Mouse (Mus musculus): Measurements from ENCODE around the gene Haus8. TPM values are rescaled to one million over a fixed set of nuclear protein-coding genes. Genes with fewer than 3 reads are reported as not detected.
"Not testable (repeated sequence)": the region's sequence is repeated elsewhere in the genome, so short reads cannot be mapped to it uniquely, and the experiment has no call there.

Gene Haus8
- polyA plus RNA-seq, 1 experiment from 2014 or later, result 58.6 TPM

DNA sequence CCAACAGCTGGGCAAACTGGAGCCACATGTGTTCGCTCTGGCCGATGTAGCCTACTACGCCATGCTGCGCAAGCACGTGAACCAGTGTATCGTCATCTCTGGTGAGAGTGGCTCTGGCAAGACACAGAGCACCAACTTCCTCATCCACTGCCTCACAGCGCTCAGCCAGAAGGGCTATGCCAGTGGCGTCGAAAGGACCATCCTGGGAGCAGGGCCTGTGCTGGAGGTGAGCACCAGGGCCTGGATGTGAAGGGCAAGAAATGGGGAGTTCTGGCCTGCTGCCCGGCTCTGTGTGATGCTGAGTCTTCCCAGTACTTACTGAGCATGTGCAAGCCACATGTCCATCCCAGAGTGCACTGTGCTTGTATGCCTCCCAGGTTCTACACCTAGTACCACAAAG lies 18.2 kb upstream of the Haus8 start:
- H3K27me3 ChIP-seq (ENCODE audit: control insufficient read depth, insufficient read depth, low read depth, low read length), result no peaks in the 10 kb centered on the region
- ATAC-seq (ENCODE audit: low read depth), result no peak
- WGBS, result 92% methylated on average over 10 of the region's 10 CpGs
- no peak overlapping the region for H3K4me2 ChIP-seq (ENCODE audit: low read depth, low read length)
- H3K27ac ChIP-seq (ENCODE audit: low read length), result no peak overlapping the region
- H3K9ac ChIP-seq (ENCODE audit: low read length), result no peak overlapping the region
- H3K4me1 ChIP-seq (replicated peaks; ENCODE audit: control insufficient read depth, insufficient read depth, low read length), result peaks cover 2% of the 10 kb centered on the region; the same call in 1 of the 2 replicates
- H3K4me3 ChIP-seq (ENCODE audit: low read length), result no peak overlapping the region
- no peaks in the 10 kb centered on the region for H3K9me3 ChIP-seq (ENCODE audit: control insufficient read depth, low read length)
- peaks cover 14% of the 10 kb centered on the region for H3K36me3 ChIP-seq (ENCODE audit: control insufficient read depth, insufficient read depth, low read length)

DNA sequence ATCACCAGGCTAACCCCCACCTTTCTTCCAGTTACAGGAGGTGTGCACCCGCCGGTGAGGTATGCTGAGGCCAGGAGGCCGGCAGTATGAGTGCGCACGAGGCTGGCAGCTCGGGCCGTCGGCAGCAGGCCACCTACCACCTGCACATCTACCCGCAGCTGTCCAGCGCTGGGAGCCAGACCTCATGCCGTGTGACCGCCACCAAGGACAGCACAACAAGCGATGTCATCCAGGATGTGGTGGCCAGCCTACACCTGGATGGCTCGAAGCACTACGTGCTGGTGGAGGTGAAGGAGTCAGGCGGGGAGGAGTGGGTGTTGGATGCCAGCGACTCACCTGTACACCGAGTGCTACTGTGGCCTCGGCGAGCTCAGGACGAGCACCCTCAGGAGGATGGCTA lies 17.5 kb upstream of the Haus8 start:
- Histone ChIP-seq H3K9me3 (ENCODE audit: control insufficient read depth, low read length) (no peaks in the 10 kb centered on the region), H3K4me3 (ENCODE audit: low read length) (no peak overlapping the region), H3K4me1 (replicated peaks; ENCODE audit: control insufficient read depth, insufficient read depth, low read length) (peaks cover 2% of the 10 kb centered on the region; the same call in 1 of the 2 replicates), H3K9ac (ENCODE audit: low read length) (no peak overlapping the region), H3K27me3 (ENCODE audit: control insufficient read depth, insufficient read depth, low read depth, low read length) (no peaks in the 10 kb centered on the region), H3K36me3 (ENCODE audit: control insufficient read depth, insufficient read depth, low read length) (peaks cover 14% of the 10 kb centered on the region), H3K4me2 (ENCODE audit: low read depth, low read length) (no peak overlapping the region), H3K27ac (ENCODE audit: low read length) (no peak overlapping the region)
- 92% methylated on average over 21 of the region's 21 CpGs for WGBS
- ATAC-seq (ENCODE audit: low read depth), result no peak

DNA sequence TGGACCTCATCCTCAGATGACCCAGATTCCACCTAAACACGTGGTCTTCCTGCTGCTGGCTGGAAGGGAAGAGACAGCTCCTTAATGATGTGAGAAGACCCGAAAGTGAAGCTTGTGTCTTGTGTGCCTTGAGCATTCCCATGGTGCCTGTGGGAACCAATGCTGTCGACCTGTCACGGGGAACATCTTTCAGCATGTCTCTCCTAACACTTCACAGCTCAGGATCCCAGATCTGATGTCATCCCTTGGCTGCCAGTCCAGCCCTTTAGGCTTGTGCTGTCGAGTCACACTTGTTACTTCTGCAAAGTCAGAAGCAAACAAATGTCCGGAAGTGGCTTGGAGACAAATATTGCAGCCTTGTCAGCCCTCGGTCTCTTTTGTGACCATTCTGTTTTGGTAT lies 16.4 kb upstream of the Haus8 start:
- H3K4me1 ChIP-seq (replicated peaks; ENCODE audit: control insufficient read depth, insufficient read depth, low read length), result peaks cover 2% of the 10 kb centered on the region; the same call in 1 of the 2 replicates
- H3K4me3 ChIP-seq (ENCODE audit: low read length), result no peak overlapping the region
- H3K27ac ChIP-seq (ENCODE audit: low read length), result peak overlapping the region; percentile 42; the same call in 1 of the 2 replicates
- ATAC-seq (ENCODE audit: low read depth), result peak; percentile 52; the same call in 1 of the 2 replicates
- no peaks in the 10 kb centered on the region for H3K27me3 ChIP-seq (ENCODE audit: control insufficient read depth, insufficient read depth, low read depth, low read length)
- no peak overlapping the region for H3K4me2 ChIP-seq (ENCODE audit: low read depth, low read length)
- H3K36me3 ChIP-seq (ENCODE audit: control insufficient read depth, insufficient read depth, low read length), result peaks cover 14% of the 10 kb centered on the region
- 48% methylated on average over 7 of the region's 7 CpGs for WGBS
- H3K9ac ChIP-seq (ENCODE audit: low read length), result no peak overlapping the region
- H3K9me3 ChIP-seq (ENCODE audit: control insufficient read depth, low read length), result no peaks in the 10 kb centered on the region

DNA sequence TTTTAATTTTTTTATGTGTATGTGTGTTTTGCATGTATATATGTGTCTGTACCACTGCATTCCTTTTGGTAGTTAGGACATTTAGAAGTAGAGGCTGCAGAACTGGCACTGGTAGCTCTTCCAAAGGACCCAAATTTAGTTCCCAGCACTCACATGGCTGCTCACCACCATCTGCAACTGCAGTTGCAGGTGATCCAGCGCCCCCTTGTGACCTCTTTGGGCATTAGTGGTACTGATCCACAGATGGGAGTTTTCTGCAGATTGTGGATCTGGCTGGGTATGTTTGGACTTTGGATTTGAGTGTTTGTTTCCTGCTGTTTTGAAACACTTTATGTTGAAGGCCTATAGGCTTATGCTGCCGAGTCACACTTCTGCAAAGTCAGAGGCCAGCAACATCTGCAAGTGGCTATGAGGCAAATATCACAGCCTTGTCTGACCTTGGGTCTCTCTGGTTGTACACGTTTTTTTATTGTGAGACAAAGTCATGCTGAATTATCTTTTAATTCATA lies 15.8 kb upstream of the Haus8 start:
- 36% methylated on average over 3 of the region's 3 CpGs for WGBS
- Histone ChIP-seq H3K36me3 (ENCODE audit: control insufficient read depth, insufficient read depth, low read length) (peaks cover 14% of the 10 kb centered on the region), H3K27ac (ENCODE audit: low read length) (no peak overlapping the region)

DNA sequence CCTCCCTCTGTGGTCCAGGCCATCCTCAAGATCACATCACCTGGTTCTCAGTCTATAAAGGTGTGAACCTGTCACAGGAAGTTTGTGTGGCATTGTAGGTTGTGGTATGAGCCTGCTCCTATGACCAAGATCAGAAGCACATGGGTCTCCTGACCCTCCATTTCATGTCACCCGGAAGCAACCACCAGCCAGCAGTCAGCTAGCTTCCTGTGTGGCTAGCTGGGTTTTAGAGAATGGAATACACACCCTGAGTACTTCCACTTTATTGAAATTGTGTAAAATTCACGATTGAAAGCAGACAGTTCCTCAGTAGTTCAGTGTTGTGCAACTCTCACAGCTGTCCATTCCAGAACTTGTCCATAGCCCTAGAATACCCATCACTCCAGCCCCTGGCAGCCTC lies 13.5 kb upstream of the Haus8 start:
- H3K36me3 ChIP-seq (ENCODE audit: control insufficient read depth, insufficient read depth, low read length), result peaks cover 11% of the 10 kb centered on the region
- H3K9ac ChIP-seq (ENCODE audit: low read length); H3K27me3 ChIP-seq (ENCODE audit: control insufficient read depth, insufficient read depth, low read depth, low read length); H3K27ac ChIP-seq (ENCODE audit: low read length); H3K4me2 ChIP-seq (ENCODE audit: low read depth, low read length); H3K9me3 ChIP-seq (ENCODE audit: control insufficient read depth, low read length); H3K4me3 ChIP-seq (ENCODE audit: low read length); H3K4me1 ChIP-seq (replicated peaks; ENCODE audit: control insufficient read depth, insufficient read depth, low read length); ATAC-seq (ENCODE audit: low read depth): not testable (repeated sequence)
- WGBS, result 66% methylated on average over 2 of the region's 2 CpGs

More for the DNA sequence above, 15.8 kb upstream of the Haus8 start:
- ATAC-seq (ENCODE audit: low read depth), result no peak
- Histone ChIP-seq H3K4me3 (ENCODE audit: low read length) (no peak overlapping the region), H3K27me3 (ENCODE audit: control insufficient read depth, insufficient read depth, low read depth, low read length) (no peaks in the 10 kb centered on the region), H3K4me2 (ENCODE audit: low read depth, low read length) (no peak overlapping the region), H3K4me1 (replicated peaks; ENCODE audit: control insufficient read depth, insufficient read depth, low read length) (peaks cover 2% of the 10 kb centered on the region; the same call in 1 of the 2 replicates), H3K9me3 (ENCODE audit: control insufficient read depth, low read length) (no peaks in the 10 kb centered on the region), H3K9ac (ENCODE audit: low read length) (no peak overlapping the region)

DNA sequence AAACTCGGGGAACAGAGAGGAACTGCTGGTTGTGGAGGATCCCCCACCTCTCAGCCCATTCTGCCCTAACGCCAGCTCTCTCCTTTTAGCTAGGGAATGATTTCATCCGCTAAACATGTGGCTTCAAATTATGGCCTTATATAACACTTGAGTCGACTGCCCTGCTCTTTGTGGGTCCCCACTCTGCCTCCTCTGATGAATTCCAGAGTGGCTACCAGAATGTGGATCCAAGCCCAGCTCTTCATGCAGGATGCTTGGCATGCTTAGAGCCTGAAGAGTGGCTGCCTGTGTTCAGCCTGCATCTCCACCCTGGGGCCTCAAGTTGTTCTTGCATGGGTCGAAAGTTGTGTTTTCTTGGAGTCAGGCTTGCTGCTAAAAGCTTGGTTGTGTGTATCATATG lies 9.9 kb upstream of the Haus8 start:
- no peak overlapping the region for H3K4me2 ChIP-seq (ENCODE audit: low read depth, low read length)
- no peaks in the 10 kb centered on the region for H3K4me1 ChIP-seq (replicated peaks; ENCODE audit: control insufficient read depth, insufficient read depth, low read length)
- ATAC-seq (ENCODE audit: low read depth), result peak; percentile 63

DNA sequence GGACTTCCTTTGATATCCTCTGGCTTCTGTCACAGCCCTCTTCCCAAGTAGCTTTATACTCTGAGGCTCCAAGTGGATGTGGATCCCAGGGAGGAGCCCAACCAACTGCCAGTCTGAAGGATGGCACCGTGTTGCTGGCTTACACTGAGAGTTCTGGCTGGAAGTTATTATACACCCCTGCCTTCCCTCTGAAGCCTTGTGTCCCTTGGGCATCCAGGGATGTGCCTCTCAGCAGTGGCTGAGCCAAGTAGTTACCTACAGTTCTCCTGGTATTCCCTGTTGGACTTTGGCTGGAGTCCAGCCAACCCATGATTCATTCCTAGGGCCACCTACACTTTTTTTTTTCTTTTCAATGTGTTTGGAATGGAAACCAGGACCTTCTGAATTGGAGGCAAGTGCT lies 9.0 kb upstream of the Haus8 start:
- not testable (repeated sequence) for H3K4me2 ChIP-seq (ENCODE audit: low read depth, low read length); H3K4me3 ChIP-seq (ENCODE audit: low read length); H3K9ac ChIP-seq (ENCODE audit: low read length); H3K27ac ChIP-seq (ENCODE audit: low read length); H3K9me3 ChIP-seq (ENCODE audit: control insufficient read depth, low read length); H3K27me3 ChIP-seq (ENCODE audit: control insufficient read depth, insufficient read depth, low read depth, low read length); H3K36me3 ChIP-seq (ENCODE audit: control insufficient read depth, insufficient read depth, low read length); H3K4me1 ChIP-seq (replicated peaks; ENCODE audit: control insufficient read depth, insufficient read depth, low read length); ATAC-seq (ENCODE audit: low read depth)
- 72% methylated on average over 1 of the region's 1 CpGs for WGBS

More for the DNA sequence above, 9.9 kb upstream of the Haus8 start:
- Histone ChIP-seq H3K36me3 (ENCODE audit: control insufficient read depth, insufficient read depth, low read length) (no peaks in the 10 kb centered on the region), H3K4me3 (ENCODE audit: low read length) (no peak overlapping the region), H3K27ac (ENCODE audit: low read length) (no peak overlapping the region), H3K27me3 (ENCODE audit: control insufficient read depth, insufficient read depth, low read depth, low read length) (no peaks in the 10 kb centered on the region), H3K9ac (ENCODE audit: low read length) (no peak overlapping the region), H3K9me3 (ENCODE audit: control insufficient read depth, low read length) (no peaks in the 10 kb centered on the region)
- 48% methylated on average over 5 of the region's 5 CpGs for WGBS

DNA sequence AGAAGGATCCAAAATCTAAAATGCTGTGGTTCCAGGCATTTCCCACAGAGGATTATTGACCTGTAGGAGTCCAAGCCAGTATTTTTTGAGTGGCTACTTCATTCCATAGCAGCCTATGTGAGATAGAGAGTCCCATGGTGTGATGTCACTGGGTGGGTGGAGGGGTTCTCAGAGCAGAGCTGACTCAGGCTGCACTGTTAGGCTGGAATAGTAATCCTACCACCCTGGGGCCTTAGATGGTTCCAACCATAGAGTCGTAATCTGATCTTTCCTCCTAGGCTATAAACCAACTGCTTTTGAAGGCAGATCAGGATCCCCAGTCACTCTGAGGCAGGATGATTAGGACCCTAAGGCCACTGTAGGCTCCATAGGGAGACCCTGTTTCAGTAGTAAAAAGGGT lies 6.7 kb upstream of the Haus8 start:
- not testable (repeated sequence) for H3K27ac ChIP-seq (ENCODE audit: low read length); H3K4me2 ChIP-seq (ENCODE audit: low read depth, low read length); H3K4me1 ChIP-seq (replicated peaks; ENCODE audit: control insufficient read depth, insufficient read depth, low read length); H3K9ac ChIP-seq (ENCODE audit: low read length); H3K27me3 ChIP-seq (ENCODE audit: control insufficient read depth, insufficient read depth, low read depth, low read length); ATAC-seq (ENCODE audit: low read depth); H3K36me3 ChIP-seq (ENCODE audit: control insufficient read depth, insufficient read depth, low read length); H3K9me3 ChIP-seq (ENCODE audit: control insufficient read depth, low read length); H3K4me3 ChIP-seq (ENCODE audit: low read length)
- WGBS, result 83% methylated on average over 1 of the region's 1 CpGs

DNA sequence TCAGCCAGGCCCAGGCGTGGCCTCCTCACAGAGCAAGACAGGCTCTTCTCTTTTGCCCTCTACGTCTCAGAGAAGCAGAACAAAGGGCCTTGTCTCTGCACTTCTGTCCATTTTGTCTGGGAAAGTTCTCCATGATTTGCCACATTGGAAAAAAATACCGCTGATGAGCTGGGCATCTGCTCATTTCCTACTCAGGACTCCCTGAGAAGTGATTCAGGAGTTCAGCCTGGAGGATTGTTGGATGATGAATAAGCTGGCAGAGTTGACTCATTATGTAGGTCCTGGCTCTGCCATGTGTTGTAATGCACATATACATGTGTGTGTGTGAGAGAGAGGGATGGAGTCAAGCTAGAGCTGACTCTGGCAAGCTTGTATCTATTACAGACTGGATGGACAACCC lies 3.4 kb upstream of the Haus8 start:
- peaks cover 9% of the 10 kb centered on the region for H3K4me1 ChIP-seq (replicated peaks; ENCODE audit: control insufficient read depth, insufficient read depth, low read length)
- 83% methylated on average over 3 of the region's 3 CpGs for WGBS
- ATAC-seq (ENCODE audit: low read depth), result no peak

DNA sequence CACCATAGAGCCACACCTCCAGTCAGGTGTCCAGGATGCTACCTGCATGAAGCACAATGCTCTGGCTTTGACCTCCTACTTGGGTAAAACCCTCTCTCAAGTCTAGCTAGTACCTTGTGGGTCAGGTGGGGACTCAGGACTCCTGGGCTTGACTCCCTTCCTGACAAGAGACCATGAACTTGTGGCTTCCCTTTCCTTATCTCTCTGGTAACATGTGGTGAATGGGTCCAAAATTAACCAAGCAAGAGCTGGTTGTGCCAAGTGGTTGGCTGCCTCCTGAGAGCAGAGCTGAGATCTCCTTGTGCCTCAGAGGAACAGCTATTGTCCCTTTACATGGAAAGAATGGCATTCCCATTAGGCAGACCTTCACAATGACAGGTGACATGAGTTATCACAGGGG lies 1.7 kb upstream of the Haus8 start:
- Histone ChIP-seq H3K4me2 (ENCODE audit: low read depth, low read length) (no peak overlapping the region), H3K4me3 (ENCODE audit: low read length) (no peak overlapping the region), H3K9ac (ENCODE audit: low read length) (no peak overlapping the region), H3K9me3 (ENCODE audit: control insufficient read depth, low read length) (no peaks in the 10 kb centered on the region), H3K27me3 (ENCODE audit: control insufficient read depth, insufficient read depth, low read depth, low read length) (no peaks in the 10 kb centered on the region), H3K36me3 (ENCODE audit: control insufficient read depth, insufficient read depth, low read length) (no peaks in the 10 kb centered on the region), H3K27ac (ENCODE audit: low read length) (no peak overlapping the region), H3K4me1 (replicated peaks; ENCODE audit: control insufficient read depth, insufficient read depth, low read length) (peaks cover 9% of the 10 kb centered on the region)
- no peak for ATAC-seq (ENCODE audit: low read depth)

More for the DNA sequence above, 3.4 kb upstream of the Haus8 start:
- Histone ChIP-seq H3K27me3 (ENCODE audit: control insufficient read depth, insufficient read depth, low read depth, low read length) (no peaks in the 10 kb centered on the region), H3K36me3 (ENCODE audit: control insufficient read depth, insufficient read depth, low read length) (no peaks in the 10 kb centered on the region), H3K27ac (ENCODE audit: low read length) (no peak overlapping the region), H3K4me2 (ENCODE audit: low read depth, low read length) (no peak overlapping the region), H3K9me3 (ENCODE audit: control insufficient read depth, low read length) (no peaks in the 10 kb centered on the region), H3K9ac (ENCODE audit: low read length) (no peak overlapping the region), H3K4me3 (ENCODE audit: low read length) (no peak overlapping the region)
